Mouse (Mus musculus) testis, adult 2 months (tissue): ENCODE data around the gene Wdfy4.

Experiments
- CTCF ChIP-seq: fragments of 200-500 bp; IDR thresholded peaks from 2 replicates; pipeline ENCODE4 v1.5.1; 2012; ENCODE audit warnings: low read depth, mild to moderate bottlenecking, inconsistent platforms, low read length, moderate library complexity; ENCODE audit not compliant: control insufficient read depth, insufficient read depth, insufficient replicate concordance
- POLR2A ChIP-seq: fragments of 200-500 bp; IDR thresholded peaks from 2 replicates; pipeline ENCODE4 v1.6.1; 2012; ENCODE audit warnings: low read depth, mild to moderate bottlenecking, inconsistent platforms, low read length, moderate library complexity; ENCODE audit not compliant: control insufficient read depth

GRCm38 (mm10) chr14:33171942-33172341, 13.4 kb downstream of the Wdfy4 start:
- no peak for TF ChIP-seq CTCF
- no peak for TF ChIP-seq POLR2A
